Mouse (Mus musculus): Measurements from ENCODE around the gene Cadm1. TPM values are rescaled to one million over a fixed set of nuclear protein-coding genes. Genes with fewer than 3 reads are reported as not detected.

The Cadm1 gene
- polyA plus RNA-seq, 1 experiment from 2014 or later, result 44.2 TPM

GRCm38 (mm10) chr9:47583241-47583640, 53.3 kb downstream of the Cadm1 start:
- Histone ChIP-seq H3K4me1 (peaks cover 43% of the 10 kb centered on the region), H3K4me2 (replicated peaks) (no peak overlapping the region), H3K9me3 (no peaks in the 10 kb centered on the region), H3K4me3 (no peak overlapping the region), H3K27me3 (peaks cover 13% of the 10 kb centered on the region), H3K36me3 (no peaks in the 10 kb centered on the region), H3K9ac (no peak overlapping the region), H3K27ac (no peak overlapping the region)
- ATAC-seq (ENCODE audit: low FRiP score, low read depth), result no peak
- 62% methylated on average over 4 of the region's 4 CpGs for WGBS

GRCm38 (mm10) chr9:47586176-47586575, 56.2 kb downstream of the Cadm1 start:
- H3K36me3 ChIP-seq, result no peaks in the 10 kb centered on the region
- peaks cover 51% of the 10 kb centered on the region for H3K4me1 ChIP-seq
- no peak overlapping the region for H3K27ac ChIP-seq
- peaks cover 10% of the 10 kb centered on the region for H3K27me3 ChIP-seq
- H3K9me3 ChIP-seq, result no peaks in the 10 kb centered on the region
- no peak overlapping the region for H3K9ac ChIP-seq
- no peak overlapping the region for H3K4me3 ChIP-seq
- ATAC-seq (ENCODE audit: low FRiP score, low read depth), result no peak
- peak overlapping the region; percentile 46 for H3K4me2 ChIP-seq (replicated peaks)
- WGBS, result 37% methylated on average over 5 of the region's 5 CpGs

GRCm38 (mm10) chr9:47586839-47587238, 56.9 kb downstream of the Cadm1 start:
- Histone ChIP-seq H3K27me3 (peaks cover 10% of the 10 kb centered on the region), H3K9me3 (no peaks in the 10 kb centered on the region), H3K4me3 (no peak overlapping the region), H3K9ac (no peak overlapping the region), H3K27ac (no peak overlapping the region), H3K4me2 (replicated peaks) (no peak overlapping the region), H3K4me1 (peaks cover 50% of the 10 kb centered on the region), H3K36me3 (no peaks in the 10 kb centered on the region)
- ATAC-seq (ENCODE audit: low FRiP score, low read depth), result no peak
- WGBS, result 90% methylated on average over 8 of the region's 8 CpGs

GRCm38 (mm10) chr9:47587577-47588194, 57.7 kb downstream of the Cadm1 start:
- no peak for ATAC-seq (ENCODE audit: low FRiP score, low read depth)
- Histone ChIP-seq H3K9me3 (no peaks in the 10 kb centered on the region), H3K36me3 (no peaks in the 10 kb centered on the region), H3K4me3 (no peak overlapping the region), H3K27me3 (peaks cover 10% of the 10 kb centered on the region), H3K9ac (no peak overlapping the region), H3K27ac (no peak overlapping the region), H3K4me2 (replicated peaks) (no peak overlapping the region), H3K4me1 (peaks cover 53% of the 10 kb centered on the region)
- WGBS, result 53% methylated on average over 7 of the region's 7 CpGs

- H3K27ac ChIP-seq, result no peak overlapping the region
- H3K9ac ChIP-seq, result no peak overlapping the region
- no peak overlapping the region for H3K4me3 ChIP-seq
- 80% methylated on average over 5 of the region's 5 CpGs for WGBS
- no peaks in the 10 kb centered on the region for H3K9me3 ChIP-seq
- no peaks in the 10 kb centered on the region for H3K36me3 ChIP-seq
- H3K4me1 ChIP-seq, result peaks cover 46% of the 10 kb centered on the region
- peaks cover 10% of the 10 kb centered on the region for H3K27me3 ChIP-seq
- no peak for ATAC-seq (ENCODE audit: low FRiP score, low read depth)
- H3K4me2 ChIP-seq (replicated peaks), result no peak overlapping the region
Observed at GRCm38 (mm10) chr9:47589832-47590231, 59.9 kb downstream of the Cadm1 start.

- Histone ChIP-seq H3K4me3 (no peak overlapping the region), H3K9ac (no peak overlapping the region), H3K9me3 (no peaks in the 10 kb centered on the region), H3K27me3 (peaks cover 5% of the 10 kb centered on the region), H3K4me2 (replicated peaks) (no peak overlapping the region), H3K4me1 (peaks cover 18% of the 10 kb centered on the region), H3K36me3 (no peaks in the 10 kb centered on the region), H3K27ac (no peak overlapping the region)
- no peak for ATAC-seq (ENCODE audit: low FRiP score, low read depth)
- WGBS, result 79% methylated on average over 11 of the region's 11 CpGs
Observed at GRCm38 (mm10) chr9:47601541-47601940, 71.6 kb downstream of the Cadm1 start.

- H3K36me3 ChIP-seq, result no peaks in the 10 kb centered on the region
- no peak overlapping the region for H3K4me3 ChIP-seq
- H3K9ac ChIP-seq, result no peak overlapping the region
- no peaks in the 10 kb centered on the region for H3K9me3 ChIP-seq
- no peak for ATAC-seq (ENCODE audit: low FRiP score, low read depth)
- H3K27ac ChIP-seq, result no peak overlapping the region
- no peak overlapping the region for H3K4me2 ChIP-seq (replicated peaks)
- H3K27me3 ChIP-seq, result peaks cover 10% of the 10 kb centered on the region; the same call in 1 of the 2 replicates
- 52% methylated on average over 4 of the region's 4 CpGs for WGBS
- peaks cover 6% of the 10 kb centered on the region for H3K4me1 ChIP-seq
Observed at GRCm38 (mm10) chr9:47603971-47604370, 74.0 kb downstream of the Cadm1 start.

- no peak for ATAC-seq (ENCODE audit: low FRiP score, low read depth)
- no peak overlapping the region for H3K4me3 ChIP-seq
- H3K27me3 ChIP-seq, result peaks cover 11% of the 10 kb centered on the region
- no peak overlapping the region for H3K9ac ChIP-seq
- WGBS, result 72% methylated on average over 5 of the region's 5 CpGs
- no peak overlapping the region for H3K27ac ChIP-seq
- no peaks in the 10 kb centered on the region for H3K9me3 ChIP-seq
- H3K4me2 ChIP-seq (replicated peaks), result no peak overlapping the region
- peaks cover 15% of the 10 kb centered on the region for H3K4me1 ChIP-seq
- H3K36me3 ChIP-seq, result no peaks in the 10 kb centered on the region
Observed at GRCm38 (mm10) chr9:47605628-47606027, 75.7 kb downstream of the Cadm1 start.

GRCm38 (mm10) chr9:47608441-47608840, 78.5 kb downstream of the Cadm1 start:
- H3K27me3 ChIP-seq, result peaks cover 16% of the 10 kb centered on the region
- no peaks in the 10 kb centered on the region for H3K36me3 ChIP-seq
- H3K4me3 ChIP-seq, result no peak overlapping the region
- WGBS, result 67% methylated on average over 7 of the region's 7 CpGs
- H3K9ac ChIP-seq, result no peak overlapping the region
- H3K27ac ChIP-seq, result no peak overlapping the region
- no peak overlapping the region for H3K4me2 ChIP-seq (replicated peaks)
- no peaks in the 10 kb centered on the region for H3K9me3 ChIP-seq
- H3K4me1 ChIP-seq, result peaks cover 32% of the 10 kb centered on the region
- no peak for ATAC-seq (ENCODE audit: low FRiP score, low read depth)

- H3K9ac ChIP-seq, result no peak overlapping the region
- H3K27ac ChIP-seq, result no peak overlapping the region
- no peaks in the 10 kb centered on the region for H3K36me3 ChIP-seq
- no peak overlapping the region for H3K4me2 ChIP-seq (replicated peaks)
- H3K9me3 ChIP-seq, result no peaks in the 10 kb centered on the region
- no peak for ATAC-seq (ENCODE audit: low FRiP score, low read depth)
- no peak overlapping the region for H3K4me3 ChIP-seq
- H3K27me3 ChIP-seq, result peaks cover 19% of the 10 kb centered on the region
- 35% methylated on average over 5 of the region's 6 CpGs for WGBS
- H3K4me1 ChIP-seq, result peaks cover 32% of the 10 kb centered on the region
Observed at GRCm38 (mm10) chr9:47608921-47609320, 78.9 kb downstream of the Cadm1 start.

GRCm38 (mm10) chr9:47609443-47609842, 79.5 kb downstream of the Cadm1 start:
- no peak overlapping the region for H3K4me2 ChIP-seq (replicated peaks)
- no peak overlapping the region for H3K27ac ChIP-seq
- WGBS, result 63% methylated on average over 4 of the region's 4 CpGs
- H3K9me3 ChIP-seq, result no peaks in the 10 kb centered on the region
- ATAC-seq (ENCODE audit: low FRiP score, low read depth), result no peak
- H3K4me1 ChIP-seq, result peaks cover 32% of the 10 kb centered on the region
- H3K36me3 ChIP-seq, result no peaks in the 10 kb centered on the region
- no peak overlapping the region for H3K4me3 ChIP-seq
- H3K27me3 ChIP-seq, result peaks cover 22% of the 10 kb centered on the region
- H3K9ac ChIP-seq, result no peak overlapping the region

- 58% methylated on average over 11 of the region's 11 CpGs for WGBS
- ATAC-seq (ENCODE audit: low FRiP score, low read depth), result no peak
- no peak overlapping the region for H3K9ac ChIP-seq
Observed at GRCm38 (mm10) chr9:47610316-47610715, 80.3 kb downstream of the Cadm1 start.

GRCm38 (mm10) chr9:47612894-47613412, 83.0 kb downstream of the Cadm1 start:
- no peak overlapping the region for H3K27ac ChIP-seq
- 69% methylated on average over 13 of the region's 13 CpGs for WGBS

More at GRCm38 (mm10) chr9:47610316-47610715, 80.3 kb downstream of the Cadm1 start:
- no peaks in the 10 kb centered on the region for H3K36me3 ChIP-seq
- H3K4me1 ChIP-seq, result peaks cover 32% of the 10 kb centered on the region
- H3K27ac ChIP-seq, result no peak overlapping the region
- no peak overlapping the region for H3K4me3 ChIP-seq
- H3K9me3 ChIP-seq, result no peaks in the 10 kb centered on the region
- peaks cover 29% of the 10 kb centered on the region for H3K27me3 ChIP-seq
- H3K4me2 ChIP-seq (replicated peaks), result no peak overlapping the region

More at GRCm38 (mm10) chr9:47612894-47613412, 83.0 kb downstream of the Cadm1 start:
- H3K4me2 ChIP-seq (replicated peaks), result no peak overlapping the region
- H3K36me3 ChIP-seq, result no peaks in the 10 kb centered on the region
- no peak for ATAC-seq (ENCODE audit: low FRiP score, low read depth)
- peaks cover 42% of the 10 kb centered on the region for H3K4me1 ChIP-seq
- H3K9me3 ChIP-seq, result no peaks in the 10 kb centered on the region
- H3K27me3 ChIP-seq, result peaks cover 44% of the 10 kb centered on the region
- no peak overlapping the region for H3K4me3 ChIP-seq
- H3K9ac ChIP-seq, result no peak overlapping the region

Measured in limb, embryonic 13.5 days (tissue).